Mouse (Mus musculus): ENCODE measurements around the gene Amotl1.

Amotl1 gene

DNA sequence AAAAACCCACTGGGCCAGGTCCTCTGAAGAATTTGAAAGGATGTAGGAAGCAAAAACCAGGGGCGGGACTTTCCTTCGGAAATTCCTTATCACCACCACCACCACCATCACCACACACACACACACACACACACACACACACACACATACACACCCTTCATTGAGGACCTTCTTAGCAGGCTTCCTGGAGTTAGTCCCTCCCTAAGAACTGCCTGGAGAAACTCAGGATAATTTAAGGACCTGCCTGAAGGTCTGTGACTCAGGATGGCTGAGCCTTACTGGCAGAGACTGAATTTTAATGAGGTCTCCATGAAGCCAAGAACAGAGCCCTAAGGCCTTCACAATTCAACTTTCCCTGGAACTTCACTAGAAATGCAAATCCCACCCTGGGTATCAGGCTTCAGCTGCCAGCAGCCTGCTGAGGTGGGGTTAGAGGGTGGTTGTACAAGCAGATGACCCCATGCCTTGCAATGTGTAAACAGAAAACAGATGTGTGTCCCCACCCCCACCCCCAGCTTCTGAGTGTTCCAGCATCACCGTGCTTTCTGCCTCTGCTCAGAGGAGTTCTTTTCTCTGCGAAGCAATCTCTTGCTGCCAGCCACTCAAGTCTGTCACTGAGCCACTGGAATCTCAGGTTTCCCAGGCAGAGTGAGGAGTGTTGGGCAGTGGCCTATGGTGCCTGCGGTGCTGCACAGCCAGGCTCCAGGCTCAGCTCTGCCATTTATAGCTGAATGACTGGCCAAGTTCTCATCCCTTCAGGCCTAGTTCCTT lies 2.4 kb downstream of the Amotl1 start:
- peak; percentile 22 for DNase-seq (ENCODE audit: extremely low read depth, insufficient read length, low spot score)

GRCm38 (mm10) chr9:14641310-14642067 lies 3.4 kb downstream of the Amotl1 start:
- peak; percentile 58 for DNase-seq (ENCODE audit: extremely low read depth, insufficient read length, low spot score)

DNA sequence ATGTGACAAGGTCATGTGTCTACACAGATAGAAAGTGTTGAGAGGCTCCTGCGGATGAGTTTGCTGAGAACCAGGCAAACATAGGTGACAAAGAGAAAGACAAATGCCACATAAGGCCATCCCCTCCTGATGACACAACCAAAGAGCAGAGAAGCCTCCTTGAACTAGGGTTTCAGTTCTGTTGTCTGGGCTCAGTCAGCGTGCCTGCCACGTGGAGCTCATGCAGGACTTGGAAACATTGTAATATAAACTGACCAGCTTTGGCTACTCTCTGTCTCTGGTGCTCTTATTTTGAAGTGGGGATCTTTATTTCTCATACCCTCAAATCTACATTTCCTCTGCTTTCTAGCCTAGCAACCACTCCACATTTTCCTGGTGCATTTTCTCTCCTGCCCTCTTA lies 8.6 kb downstream of the Amotl1 start:
- DNase-seq (ENCODE audit: extremely low read depth, insufficient read length, low spot score), result no peak

DNA sequence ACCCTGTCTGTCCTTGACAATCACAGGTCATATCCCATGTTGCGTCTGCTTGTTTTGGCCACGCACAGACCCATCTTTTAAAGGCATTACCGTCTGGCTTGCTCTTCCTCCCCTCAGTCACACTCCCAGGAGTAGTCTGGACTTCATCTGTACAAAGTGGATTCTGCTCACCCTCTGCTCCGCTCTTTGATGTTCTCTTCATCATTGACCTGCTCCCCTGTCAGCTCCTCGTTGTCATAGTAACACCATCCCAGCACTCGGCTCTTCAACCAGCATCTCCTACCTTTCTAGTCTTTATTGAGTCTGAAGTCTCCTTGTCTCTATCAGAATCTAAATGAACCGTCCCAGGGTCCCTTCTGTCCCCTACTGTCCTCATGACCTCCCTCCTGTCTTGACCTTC lies 9.3 kb downstream of the Amotl1 start:
- DNase-seq (ENCODE audit: extremely low read depth, insufficient read length, low spot score), result no peak

DNA sequence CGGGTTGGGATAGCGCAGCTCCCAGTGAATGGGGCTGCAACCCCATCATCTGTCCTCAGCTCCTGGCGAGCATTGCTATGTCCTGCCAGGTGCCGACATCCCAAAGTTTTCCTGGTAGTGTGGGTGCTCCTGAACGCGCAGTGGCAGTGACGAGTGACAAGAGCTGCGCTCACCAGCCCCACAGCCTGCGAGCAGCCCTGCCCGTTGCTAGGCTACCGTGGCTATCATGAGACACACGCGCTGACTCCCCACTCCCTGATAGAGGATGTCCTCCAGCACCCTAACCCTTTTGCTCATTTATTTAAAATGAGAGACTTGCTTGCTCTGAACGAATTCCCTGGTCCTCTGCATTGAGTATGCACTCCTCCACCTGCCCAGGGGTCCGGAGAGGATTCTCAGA lies 10.7 kb downstream of the Amotl1 start:
- DNase-seq (ENCODE audit: extremely low read depth, insufficient read length, low spot score), result no peak

- no peak for DNase-seq (ENCODE audit: extremely low read depth, insufficient read length, low spot score)
Observed at GRCm38 (mm10) chr9:14632365-14633163, 12.3 kb downstream of the Amotl1 start.

GRCm38 (mm10) chr9:14631729-14632128 lies 13.1 kb downstream of the Amotl1 start:
- no peak for DNase-seq (ENCODE audit: extremely low read depth, insufficient read length, low spot score)

GRCm38 (mm10) chr9:14627525-14627924 lies 17.3 kb downstream of the Amotl1 start:
- DNase-seq (ENCODE audit: extremely low read depth, insufficient read length, low spot score), result no peak

- no peak for DNase-seq (ENCODE audit: extremely low read depth, insufficient read length, low spot score)
Observed at GRCm38 (mm10) chr9:14625961-14626360, 18.9 kb downstream of the Amotl1 start.

DNA sequence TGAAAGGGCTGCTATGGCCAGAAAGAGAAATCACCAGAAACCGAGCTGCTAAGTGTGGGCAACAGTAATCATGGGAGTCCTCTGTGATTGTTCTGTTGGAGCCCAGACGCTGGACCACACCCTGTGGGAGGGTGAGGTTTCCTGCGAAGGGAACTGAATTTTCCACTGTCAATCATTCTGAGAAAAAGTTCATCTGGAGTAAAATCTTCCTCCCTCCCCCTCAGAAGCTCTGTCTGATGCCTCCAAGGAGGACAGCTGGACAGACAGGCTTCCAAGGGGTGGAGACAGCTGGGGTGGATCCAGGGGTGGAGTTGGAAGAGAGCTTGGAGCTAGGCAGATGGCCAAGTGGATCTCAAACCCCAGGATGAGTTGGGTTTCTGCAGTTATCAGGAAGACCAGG lies 19.8 kb downstream of the Amotl1 start:
- DNase-seq (ENCODE audit: extremely low read depth, insufficient read length, low spot score), result no peak

- no peak for DNase-seq (ENCODE audit: extremely low read depth, insufficient read length, low spot score)
Observed at GRCm38 (mm10) chr9:14623928-14624327, 20.9 kb downstream of the Amotl1 start.

DNA sequence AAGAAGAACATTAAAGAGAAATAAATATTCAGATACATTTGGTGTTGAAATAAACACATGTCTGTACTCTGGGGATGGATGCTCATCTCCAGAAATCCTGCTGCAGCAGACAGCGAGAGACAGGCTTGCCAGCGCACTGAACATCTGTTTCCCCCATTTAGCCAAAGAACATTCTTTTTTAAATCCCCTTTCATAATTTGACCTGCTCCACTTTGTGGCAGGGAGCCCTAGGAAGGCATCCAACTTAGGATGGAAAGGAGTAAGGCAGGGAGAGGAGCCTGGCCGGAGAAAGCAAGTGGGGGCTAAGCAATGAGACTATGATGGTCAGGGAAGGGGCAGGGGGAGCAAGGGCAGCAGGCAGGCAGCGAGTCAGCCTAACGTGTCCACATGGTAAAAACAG lies 21.6 kb downstream of the Amotl1 start:
- no peak for DNase-seq (ENCODE audit: extremely low read depth, insufficient read length, low spot score)

- no peak for DNase-seq (ENCODE audit: extremely low read depth, insufficient read length, low spot score)
Observed at GRCm38 (mm10) chr9:14622848-14623247, 22.0 kb downstream of the Amotl1 start.

GRCm38 (mm10) chr9:14620107-14620506 lies 24.7 kb downstream of the Amotl1 start:
- DNase-seq (ENCODE audit: extremely low read depth, insufficient read length, low spot score), result no peak

DNA sequence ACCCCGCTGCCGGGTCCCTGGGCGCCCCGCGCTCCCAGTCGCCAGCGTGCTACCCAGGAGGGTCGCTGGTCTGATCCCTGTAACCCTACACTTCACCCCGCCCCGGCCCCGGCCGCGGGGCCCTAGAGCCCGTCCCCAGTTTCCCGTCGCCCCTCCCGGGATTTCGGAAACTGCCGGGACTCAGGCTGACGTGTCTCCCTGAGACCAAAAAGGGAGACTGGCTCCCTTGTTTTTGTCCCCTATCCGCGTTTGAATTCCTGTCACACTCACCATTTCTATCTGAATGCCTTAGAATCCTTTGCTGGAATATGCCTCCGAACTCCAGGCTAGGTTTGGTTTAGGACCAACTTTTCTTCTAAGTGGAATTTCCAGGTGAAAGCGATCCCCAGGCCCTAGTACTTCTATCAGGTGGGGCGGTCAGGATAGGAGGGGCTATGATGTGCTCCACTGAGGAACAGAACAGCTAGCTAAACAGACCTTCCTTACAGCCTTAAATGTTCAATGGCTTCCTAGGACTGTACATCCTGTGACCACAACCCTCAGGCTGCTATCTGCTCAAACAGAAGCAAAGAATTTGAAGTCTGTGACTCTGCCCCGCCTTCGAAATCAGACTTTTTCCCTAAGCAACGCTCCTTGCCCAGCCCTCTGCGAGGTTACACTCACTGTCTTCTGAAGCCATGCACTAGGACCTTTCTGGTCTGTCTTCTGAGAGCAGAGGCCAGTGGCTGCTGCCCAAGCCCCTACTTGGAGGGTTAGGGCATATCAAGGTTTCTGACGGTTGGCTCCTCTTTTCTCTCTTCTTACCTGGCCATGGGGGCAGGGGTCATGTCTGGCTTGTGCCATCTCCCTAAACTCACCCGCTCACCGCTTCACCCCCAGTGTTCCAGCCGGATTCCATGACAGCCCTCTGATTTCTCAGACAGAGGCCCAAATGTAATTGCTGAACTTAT lies 29.6 kb downstream of the Amotl1 start:
- peak; percentile 80 for DNase-seq (ENCODE audit: extremely low read depth, insufficient read length, low spot score)

GRCm38 (mm10) chr9:14614205-14614930 lies 30.5 kb downstream of the Amotl1 start:
- peak; percentile 75 for DNase-seq (ENCODE audit: extremely low read depth, insufficient read length, low spot score)

GRCm38 (mm10) chr9:14613308-14614204 lies 31.3 kb downstream of the Amotl1 start:
- DNase-seq (ENCODE audit: extremely low read depth, insufficient read length, low spot score), result no peak

- DNase-seq (ENCODE audit: extremely low read depth, insufficient read length, low spot score), result no peak
Observed at GRCm38 (mm10) chr9:14612588-14612987, 32.3 kb downstream of the Amotl1 start.

DNA sequence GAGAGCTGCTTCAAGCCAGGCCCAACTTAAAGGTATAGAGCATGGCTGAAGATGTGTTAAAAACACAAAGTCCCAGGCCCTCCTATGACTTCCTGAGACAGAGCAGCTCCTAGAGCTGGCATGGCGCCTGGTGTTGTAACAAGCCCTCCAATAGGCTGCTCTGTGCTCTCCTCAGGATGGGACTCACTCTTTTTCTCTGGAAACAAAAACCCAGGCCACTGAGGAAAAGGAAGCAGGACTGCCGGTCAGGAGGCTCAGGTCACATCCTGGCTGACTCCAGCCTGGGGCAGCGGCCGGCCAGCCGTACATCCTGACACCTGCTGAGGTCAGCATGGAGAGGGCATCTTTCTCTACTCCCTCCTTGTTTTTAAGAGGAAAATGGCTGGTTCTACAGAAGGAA lies 36.3 kb downstream of the Amotl1 start:
- DNase-seq (ENCODE audit: extremely low read depth, insufficient read length, low spot score), result no peak
